Mouse (Mus musculus) CH12.LX (cell line): ENCODE results near the gene Hist1h2af. TPM values are rescaled to one million over a fixed set of nuclear protein-coding genes. Genes with fewer than 3 reads are reported as not detected.
"Not testable (repeated sequence)": the region's sequence is repeated elsewhere in the genome, so short reads cannot be mapped to it uniquely, and the experiment has no call there.

Experiments
- DNase-seq: peaks from one replicate; pipeline ENCODE4 v3.0.0-alpha.2; 2013; ENCODE audit errors: extremely low read depth
- H3K27ac ChIP-seq: 2 replicates; pipeline ENCODE4 v1.5.1; 2012; ENCODE audit warnings: low read depth, mild to moderate bottlenecking, control low read depth, moderate library complexity; ENCODE audit not compliant: insufficient read depth
- H3K27me3 ChIP-seq: replicated peaks from 2 replicates; pipeline ENCODE3; 2012; ENCODE audit warnings: inconsistent platforms
- H3K36me3 ChIP-seq, 2 experiments: replicated peaks in 1 of 2; 2 replicates each; pipeline versions ENCODE3 to v1.6.1; 2012; ENCODE audit warnings: inconsistent platforms in 1 of 2, low read length in 1 of 2, mild to moderate bottlenecking in 1 of 2, mixed read lengths in 1 of 2, moderate library complexity in 1 of 2; ENCODE audit not compliant: control insufficient read depth in 1 of 2, insufficient read depth in 1 of 2
- H3K4me1 ChIP-seq, 2 experiments: 2 replicates each; pipeline ENCODE4 v1.6.1; 2012; ENCODE audit warnings: inconsistent platforms in 1 of 2, moderate library complexity in 1 of 2; ENCODE audit not compliant: insufficient read depth in 2 of 2, control insufficient read depth in 1 of 2
- H3K4me2 ChIP-seq: 2 replicates; pipeline ENCODE4 v1.6.1; 2012; ENCODE audit warnings: low read depth, mild to moderate bottlenecking, control low read depth; ENCODE audit not compliant: poor library complexity, insufficient read depth, severe bottlenecking
- H3K4me3 ChIP-seq, 3 experiments: fragments of 150-350 bp in 1 of 3; sonication (generic) in 1 of 3; replicated peaks in 1 of 3; 2 replicates each; pipeline versions ENCODE3 to v1.5.1; 2011 to 2012; ENCODE audit warnings: low read depth in 2 of 3, low read length in 2 of 3, mild to moderate bottlenecking in 2 of 3, moderate library complexity in 2 of 3, control low read depth in 1 of 3, improper control_type of control experiment in 1 of 3, inconsistent platforms in 1 of 3, mixed read lengths in 1 of 3; ENCODE audit not compliant: poor library complexity in 1 of 3
- H3K79me2 ChIP-seq: replicated peaks from 2 replicates; pipeline ENCODE4 v1.6.1; 2012; ENCODE audit warnings: mild to moderate bottlenecking, moderate library complexity; ENCODE audit not compliant: control insufficient read depth, poor library complexity, insufficient read depth, severe bottlenecking; ENCODE audit errors: extremely low read depth
- H3K9ac ChIP-seq: 2 replicates; pipeline ENCODE4 v1.6.1; 2012; ENCODE audit warnings: low read depth, mild to moderate bottlenecking, control low read depth, moderate library complexity; ENCODE audit not compliant: insufficient read depth
- H3K9me3 ChIP-seq: replicated peaks from 2 replicates; pipeline ENCODE3; 2012; ENCODE audit warnings: low read length, inconsistent platforms, mixed read lengths
- BHLHE40 ChIP-seq: IDR thresholded peaks from 2 replicates; pipeline ENCODE4 v1.6.1; 2011; ENCODE audit warnings: mild to moderate bottlenecking, low read depth, low read length, improper control_type of control experiment
- CTCF ChIP-seq, 2 experiments: IDR thresholded peaks in 1 of 2; conservative IDR thresholded peaks in 1 of 2; 2 replicates each; pipeline ENCODE4 v1.5.1; 2011 to 2012; ENCODE audit warnings: low read depth in 2 of 2, low read length in 2 of 2, improper control_type of control experiment in 1 of 2, inconsistent platforms in 1 of 2, mild to moderate bottlenecking in 1 of 2, moderate library complexity in 1 of 2
- E2F4 ChIP-seq: IDR thresholded peaks from 2 replicates; pipeline ENCODE4 v1.6.1; 2011; ENCODE audit warnings: low read depth, low read length, improper control_type of control experiment; ENCODE audit not compliant: insufficient replicate concordance
- ELF1 ChIP-seq: IDR thresholded peaks from 2 replicates; pipeline ENCODE4 v1.6.1; 2014; ENCODE audit warnings: low read depth, mild to moderate bottlenecking, inconsistent platforms, low read length, improper control_type of control experiment
- EP300 ChIP-seq: IDR thresholded peaks from 2 replicates; pipeline ENCODE4 v1.6.1; 2011; ENCODE audit warnings: low read length, improper control_type of control experiment
- GABPA ChIP-seq: IDR thresholded peaks from 2 replicates; pipeline ENCODE4 v1.6.1; 2012; ENCODE audit warnings: low read depth, low read length, improper control_type of control experiment, inconsistent platforms; ENCODE audit not compliant: insufficient replicate concordance
- HCFC1 ChIP-seq: IDR thresholded peaks from 2 replicates; pipeline ENCODE4 v1.6.1; 2012; ENCODE audit warnings: low read depth, mild to moderate bottlenecking, inconsistent platforms, low read length, improper control_type of control experiment
- IRF4 ChIP-seq: IDR thresholded peaks from 2 replicates; pipeline ENCODE4 v1.6.1; 2014; ENCODE audit warnings: low read depth, mild to moderate bottlenecking, inconsistent platforms, low read length, improper control_type of control experiment
- JUND ChIP-seq: conservative IDR thresholded peaks from 2 replicates; pipeline ENCODE4 v1.6.1; 2011; ENCODE audit warnings: low read depth, low read length, improper control_type of control experiment
- KAT2A ChIP-seq: IDR thresholded peaks from 2 replicates; pipeline ENCODE4 v1.6.1; 2012; ENCODE audit warnings: low read length, improper control_type of control experiment, inconsistent platforms; ENCODE audit not compliant: insufficient replicate concordance
- MAFK ChIP-seq: IDR thresholded peaks from 2 replicates; pipeline ENCODE4 v1.6.1; 2011; ENCODE audit warnings: low read length, improper control_type of control experiment; ENCODE audit not compliant: insufficient replicate concordance
- MAX ChIP-seq: IDR thresholded peaks from 2 replicates; pipeline ENCODE4 v1.6.1; 2011; ENCODE audit warnings: low read length, improper control_type of control experiment
- MXI1 ChIP-seq: IDR thresholded peaks from 2 replicates; pipeline ENCODE4 v1.6.1; 2011; ENCODE audit warnings: mild to moderate bottlenecking, low read depth, low read length, improper control_type of control experiment
- MYC ChIP-seq: IDR thresholded peaks from 2 replicates; pipeline ENCODE4 v1.6.1; 2011; ENCODE audit warnings: low read depth, mild to moderate bottlenecking, improper control_type of control experiment, low read length
- NELFE ChIP-seq: IDR thresholded peaks from 2 replicates; pipeline ENCODE4 v1.6.1; 2011; ENCODE audit warnings: low read depth, low read length, improper control_type of control experiment
- NRF1 ChIP-seq: IDR thresholded peaks from 2 replicates; pipeline ENCODE4 v1.6.1; 2014; ENCODE audit warnings: low read depth, mild to moderate bottlenecking, inconsistent platforms, low read length, improper control_type of control experiment, moderate library complexity
- POLR2A ChIP-seq: IDR thresholded peaks from 2 replicates; pipeline ENCODE4 v1.6.1; 2011; ENCODE audit warnings: low read depth, mild to moderate bottlenecking, improper control_type of control experiment, low read length
- POLR2AphosphoS2 ChIP-seq: IDR thresholded peaks from 2 replicates; pipeline ENCODE4 v1.6.1; 2011; ENCODE audit warnings: low read depth, low read length, improper control_type of control experiment
- RAD21 ChIP-seq: IDR thresholded peaks from 2 replicates; pipeline ENCODE4 v1.6.1; 2011; ENCODE audit warnings: low read depth, mild to moderate bottlenecking, low read length, improper control_type of control experiment, moderate library complexity
- RCOR1 ChIP-seq: conservative IDR thresholded peaks from 2 replicates; pipeline ENCODE4 v1.6.1; 2012; ENCODE audit warnings: low read depth, mild to moderate bottlenecking, inconsistent platforms, low read length, improper control_type of control experiment
- SIN3A ChIP-seq: IDR thresholded peaks from 2 replicates; pipeline ENCODE4 v1.6.1; 2012; ENCODE audit warnings: low read length, improper control_type of control experiment, inconsistent platforms
- TBP ChIP-seq: conservative IDR thresholded peaks from 2 replicates; pipeline ENCODE4 v1.6.1; 2011; ENCODE audit warnings: low read depth, low read length, improper control_type of control experiment
- TCF12 ChIP-seq: IDR thresholded peaks from 2 replicates; pipeline ENCODE4 v1.6.1; 2014; ENCODE audit warnings: low read depth, mild to moderate bottlenecking, inconsistent platforms, low read length, improper control_type of control experiment
- UBTF ChIP-seq: IDR thresholded peaks from 2 replicates; pipeline ENCODE4 v1.6.1; 2012; ENCODE audit warnings: low read depth, mild to moderate bottlenecking, inconsistent platforms, low read length, improper control_type of control experiment, moderate library complexity
- USF1 ChIP-seq: IDR thresholded peaks from 2 replicates; pipeline ENCODE4 v1.6.1; 2014; ENCODE audit warnings: low read depth, mild to moderate bottlenecking, inconsistent platforms, low read length, improper control_type of control experiment
- USF2 ChIP-seq: conservative IDR thresholded peaks from 2 replicates; pipeline ENCODE4 v1.6.1; 2011; ENCODE audit warnings: low read depth, low read length, improper control_type of control experiment
- ZMIZ1 ChIP-seq: IDR thresholded peaks from 2 replicates; pipeline ENCODE4 v1.6.1; 2012; ENCODE audit warnings: low read depth, mild to moderate bottlenecking, inconsistent platforms, low read length, improper control_type of control experiment
- ZNF384 ChIP-seq: IDR thresholded peaks from 2 replicates; pipeline ENCODE4 v1.6.1; 2012; ENCODE audit warnings: low read depth, low read length, improper control_type of control experiment, inconsistent platforms
- dilution Hi-C: fragments of 300-500 bp; cut with MboI; formaldehyde crosslinking; loops from 2 replicates; pipeline ENCODE4 v1.14.3; 2020; ENCODE audit warnings: low sequenced_read_pairs; ENCODE audit not compliant: extremely low pct_unique_long_range_greater_than_20kb, extremely low pct_ligation_motif_present
- in situ Hi-C: fragments of 300-500 bp; cut with MboI; formaldehyde crosslinking; loops from 3 replicates; pipeline ENCODE4 v1.14.3; 2019; ENCODE audit warnings: low sequenced_read_pairs, low pct_ligation_motif_present, low pct_unique_long_range_greater_than_20kb, mixed read lengths
- polyA plus RNA-seq: library from polyadenylated mRNA; unstranded; fragments of >175 nt; gene quantifications from 2 replicates; pipeline ENCODE4 v1.2.1, GENCODE M21; 2012; ENCODE audit warnings: low read depth; ENCODE audit not compliant: insufficient read length
- total RNA-seq, 2 experiments: library from RNA; depleted of rRNA; stranded (reverse); fragments of 300-350 nt in 1 of 2; fragments of >200 nt in 1 of 2; gene quantifications; 2 replicates each; pipeline ENCODE4 v1.2.3; 2012 to 2014

The Hist1h2af gene
- total and polyA plus RNA-seq, 3 experiments: 57.1 to 932 (median 68.6) TPM

- H3K4me1 ChIP-seq: peaks cover 3 to 29% of the 10 kb centered on the region in 2 experiments; a peak in 3 of 4 replicates
- in situ Hi-C loops: not testable (repeated sequence)
- peak; percentile 98 for DNase-seq
- TF ChIP-seq POLR2AphosphoS2 (peak; percentile 98), TCF12 (peak; percentile 93), NRF1 (peak; percentile 63), UBTF (peak; percentile 98), ZMIZ1 (peak; percentile 99), HCFC1 (peak; percentile 53; the same call in 1 of the 2 replicates), SIN3A (0 out of 2 replicates have a peak, but pooled peaks have one; percentile 18), TBP (peak; percentile 99), POLR2A (peak; percentile 99), ELF1 (0 out of 2 replicates have a peak, but pooled peaks have one; percentile 9), NELFE (peak; percentile 99)
- TF ChIP-seq, all 38 proteins: peak for 11; not testable (repeated sequence) for 27
- H3K36me3 ChIP-seq, dilution Hi-C loops, H3K9me3 ChIP-seq, H3K27me3 ChIP-seq, H3K79me2 ChIP-seq: not testable (repeated sequence)
- H3K4me3 ChIP-seq: peak within 1 kb of the TSS; percentile 50 to 72 (median 51)
- H3K4me2 ChIP-seq: peak within 1 kb of the TSS; percentile 84
- peak within 1 kb of the TSS; percentile 97 for H3K27ac ChIP-seq
- H3K9ac ChIP-seq: peak within 1 kb of the TSS; percentile 97
These were observed 9.4 kb downstream of the Hist1h2af start, which contains the start of gene Hist1h2bh for GRCm38 (mm10) chr13:23542999-23543607. Gene Hist1h2bh, minus strand, starts transcription at chr13:23543392.

GRCm38 (mm10) chr13:23543965-23544786, 10.5 kb downstream of the Hist1h2af start, which contains the start of gene Hist1h3f:
Gene Hist1h3f, plus strand, starts transcription at chr13:23544052.
- H3K9me3 ChIP-seq: no peaks in the 10 kb centered on the region
- peak within 1 kb of the TSS; percentile 50 to 72 (median 51) for H3K4me3 ChIP-seq
- peak within 1 kb of the TSS; percentile 97 for H3K9ac ChIP-seq
- no peaks in the 10 kb centered on the region for H3K27me3 ChIP-seq
- dilution Hi-C loops: no loop called here
- H3K27ac ChIP-seq: peak within 1 kb of the TSS; percentile 97
- no peaks in the 10 kb centered on the region for H3K36me3 ChIP-seq
- peaks cover 0 to 19% of the 10 kb centered on the region in 2 experiments; a peak in 2 of 4 replicates for H3K4me1 ChIP-seq
- no peaks in the 10 kb centered on the region for H3K79me2 ChIP-seq
- in situ Hi-C loops: no loop called here
- peak within 1 kb of the TSS; percentile 84 for H3K4me2 ChIP-seq
- DNase-seq: peak; percentile 94
- TF ChIP-seq MYC: peak; percentile 82
- TF ChIP-seq BHLHE40: no peak
- TF ChIP-seq JUND: peak; percentile 54; the same call in 1 of the 2 replicates
- TF ChIP-seq E2F4: peak; percentile 71; the same call in 1 of the 2 replicates
- 0 out of 2 replicates have a peak, but pooled peaks have one; percentile 67 for TF ChIP-seq KAT2A
- 0 out of 2 replicates have a peak, but pooled peaks have one; percentile 8 for TF ChIP-seq MAX
- TF ChIP-seq MXI1: peak; percentile 31; the same call in 1 of the 2 replicates
- TF ChIP-seq USF1: no peak
- no peak for TF ChIP-seq EP300
- 0 out of 2 replicates have a peak, but pooled peaks have one; percentile 7 for TF ChIP-seq MAFK
- no peak for TF ChIP-seq RAD21
- no peak for TF ChIP-seq ZNF384
- TF ChIP-seq CTCF (conservative IDR thresholded peaks at IDR 0.05 in 1 of 2, IDR thresholded peaks at IDR 0.05 in 1 of 2; ENCODE audit: low read depth in 2 of 2, low read length in 2 of 2): no peak
- TF ChIP-seq ZMIZ1: peak; percentile 99
- no peak for TF ChIP-seq USF2
- TF ChIP-seq IRF4: peak; percentile 8; the same call in 1 of the 2 replicates
- peak; percentile 99 for TF ChIP-seq POLR2AphosphoS2
- peak; percentile 79 for TF ChIP-seq HCFC1
- TF ChIP-seq TBP: peak; percentile 99
- no peak; the same call in 1 of the 2 replicates for TF ChIP-seq RCOR1
- TF ChIP-seq GABPA: no peak
- TF ChIP-seq UBTF: peak; percentile 90
- TF ChIP-seq POLR2A: peak; percentile 98
